Mouse (Mus musculus) liver, embryonic 14.5 days (tissue): ENCODE data around the gene Lrrc47. TPM values are rescaled to one million over a fixed set of nuclear protein-coding genes. Genes with fewer than 3 reads are reported as not detected.

Source experiments
- ATAC-seq: fragments of 200-750 bp; cut with Nextera tagmentation; 2 replicates; pipeline ENCODE4 v1.8.0; 2017; ENCODE audit warnings: moderate number of reproducible peaks, mild to moderate bottlenecking, moderate library complexity; ENCODE audit not compliant: insufficient read depth
- DNase-seq, 3 experiments: peaks; one replicate each; pipeline ENCODE4 v3.0.0-alpha.2; 2012 to 2013; ENCODE audit warnings: low read depth in 3 of 3, low spot score in 3 of 3
- H3K27ac ChIP-seq: fragments of 300-500 bp; sonication (generic); 2 replicates; pipeline ENCODE4 v1.5.1; 2014; ENCODE audit warnings: moderate library complexity, mild to moderate bottlenecking, control low read depth, inconsistent platforms
- H3K27me3 ChIP-seq: fragments of 300-500 bp; sonication (generic); 2 replicates; pipeline ENCODE4 v1.6.1; 2014; ENCODE audit warnings: mild to moderate bottlenecking, low read length, moderate library complexity; ENCODE audit not compliant: control insufficient read depth, insufficient read depth
- H3K36me3 ChIP-seq: fragments of 300-500 bp; sonication (generic); replicated peaks from 2 replicates; pipeline ENCODE4 v1.6.1; 2014; ENCODE audit warnings: low read depth; ENCODE audit not compliant: control insufficient read depth, insufficient read depth
- H3K4me1 ChIP-seq, 2 experiments: fragments of 200-500 bp in 1 of 2; fragments of 300-500 bp in 1 of 2; sonication (generic) in 1 of 2; replicated peaks; 2 replicates each; pipeline ENCODE4 v1.6.1; 2012 to 2014; ENCODE audit warnings: antibody characterized with exemption in 1 of 2, inconsistent platforms in 1 of 2, low read length in 1 of 2; ENCODE audit not compliant: control insufficient read depth in 2 of 2, insufficient read depth in 2 of 2
- H3K4me2 ChIP-seq: fragments of 300-500 bp; sonication (generic); 2 replicates; pipeline ENCODE4 v1.6.1; 2014; ENCODE audit warnings: low read depth, mild to moderate bottlenecking, control low read depth, moderate library complexity
- H3K4me3 ChIP-seq, 2 experiments: fragments of 200-500 bp in 1 of 2; fragments of 300-500 bp in 1 of 2; sonication (generic) in 1 of 2; 2 replicates each; pipeline ENCODE4 v1.5.1; 2012 to 2014; ENCODE audit warnings: low read depth in 2 of 2, low read length in 2 of 2, mild to moderate bottlenecking in 2 of 2, control low read depth in 1 of 2, inconsistent platforms in 1 of 2, moderate library complexity in 1 of 2; ENCODE audit not compliant: insufficient read depth in 1 of 2
- H3K9ac ChIP-seq: fragments of 300-500 bp; sonication (generic); replicated peaks from 2 replicates; pipeline ENCODE4 v1.6.1; 2014; ENCODE audit warnings: mild to moderate bottlenecking, control low read depth, moderate library complexity
- H3K9me3 ChIP-seq: fragments of 300-500 bp; sonication (generic); 2 replicates; pipeline ENCODE4 v1.6.1; 2016; ENCODE audit warnings: low read length, mixed read lengths; ENCODE audit not compliant: control insufficient read depth
- CTCF ChIP-seq: IDR thresholded peaks from 2 replicates; pipeline ENCODE4 v1.5.1; 2016; ENCODE audit warnings: antibody characterized with exemption, low read depth, control low read depth
- EP300 ChIP-seq: IDR thresholded peaks from 2 replicates; pipeline ENCODE4 v1.6.1; 2016; ENCODE audit warnings: antibody characterized with exemption, low read depth
- WGBS: fragments of 180-500 bp; shearing (Covaris S2); extraction: QIAGEN DNeasy Blood & Tissue Kit; methylation state at CpG from one replicate; pipeline ENCODE4 v1.1.7; 2014; ENCODE audit not compliant: insufficient replicate concordance; 5-methylcytosine and 5-hydroxymethylcytosine counted together
- polyA plus RNA-seq, 2 experiments: library from polyadenylated mRNA; depleted of rRNA in 1 of 2; stranded (reverse) in 1 of 2; unstranded in 1 of 2; fragments of >200 nt; fragmentation: Nextera tagmentation in 1 of 2; extraction: Ambion mirVana in 1 of 2; gene quantifications; 2 replicates each; pipeline versions ENCODE4 v1.2.1 to v1.2.3; 2012 to 2014

Gene Lrrc47
- polyA plus RNA-seq, 2 experiments = 13.2 to 23.6 TPM

GRCm38 (mm10) chr4:153992715-153993114, 18.8 kb upstream of the Lrrc47 start:
- no peak overlapping the region for H3K27ac ChIP-seq
- H3K36me3 ChIP-seq = peaks cover 27% of the 10 kb centered on the region
- H3K27me3 ChIP-seq = no peaks in the 10 kb centered on the region
- H3K9ac ChIP-seq = no peak overlapping the region
- ATAC-seq (no peak), DNase-seq (no peak)
- no peak overlapping the region for H3K4me3 ChIP-seq
- TF ChIP-seq CTCF = no peak
- no peak for TF ChIP-seq EP300
- H3K4me2 ChIP-seq = no peak overlapping the region
- H3K9me3 ChIP-seq = no peaks in the 10 kb centered on the region
- H3K4me1 ChIP-seq = no peaks in the 10 kb centered on the region
- WGBS = 79% methylated on average over 10 of the region's 10 CpGs

GRCm38 (mm10) chr4:153993505-153993904, 18.0 kb upstream of the Lrrc47 start:
- Histone ChIP-seq H3K9ac (no peak overlapping the region), H3K4me1 (no peaks in the 10 kb centered on the region), H3K27me3 (no peaks in the 10 kb centered on the region), H3K9me3 (no peaks in the 10 kb centered on the region), H3K36me3 (peaks cover 19% of the 10 kb centered on the region), H3K4me2 (no peak overlapping the region), H3K27ac (no peak overlapping the region), H3K4me3 (no peak overlapping the region)
- ATAC-seq (no peak), DNase-seq (no peak)
- 76% methylated on average over 8 of the region's 8 CpGs for WGBS
- TF ChIP-seq EP300 (no peak), CTCF (no peak)

GRCm38 (mm10) chr4:154005488-154005887, 6.0 kb upstream of the Lrrc47 start:
- H3K36me3 ChIP-seq = no peaks in the 10 kb centered on the region
- no peaks in the 10 kb centered on the region for H3K4me1 ChIP-seq
- H3K27ac ChIP-seq = no peak overlapping the region
- H3K9me3 ChIP-seq = no peaks in the 10 kb centered on the region
- TF ChIP-seq CTCF = no peak
- no peak for TF ChIP-seq EP300
- ATAC-seq (no peak), DNase-seq (no peak)
- no peak overlapping the region for H3K9ac ChIP-seq
- no peak overlapping the region for H3K4me3 ChIP-seq
- H3K27me3 ChIP-seq = no peaks in the 10 kb centered on the region
- WGBS = 70% methylated on average over 5 of the region's 5 CpGs
- no peak overlapping the region for H3K4me2 ChIP-seq

- Histone ChIP-seq H3K4me1 (peaks cover under 1 to 6% of the 10 kb centered on the region in 2 experiments; a peak in 3 of 4 replicates), H3K4me3 (no peak overlapping the region), H3K36me3 (no peaks in the 10 kb centered on the region), H3K27ac (no peak overlapping the region), H3K4me2 (no peak overlapping the region), H3K9ac (no peak overlapping the region), H3K9me3 (no peaks in the 10 kb centered on the region), H3K27me3 (no peaks in the 10 kb centered on the region)
- no peak for DNase-seq
- ATAC-seq = no peak
- 79% methylated on average over 6 of the region's 6 CpGs for WGBS
- TF ChIP-seq CTCF (no peak), EP300 (no peak)
These were observed 5.3 kb upstream of the Lrrc47 start for GRCm38 (mm10) chr4:154006264-154006663.

- Histone ChIP-seq H3K27ac (no peak overlapping the region), H3K4me2 (no peak overlapping the region), H3K4me1 (peaks cover 5 to 9% of the 10 kb centered on the region in 2 experiments), H3K27me3 (no peaks in the 10 kb centered on the region), H3K4me3 (no peak overlapping the region), H3K9me3 (no peaks in the 10 kb centered on the region), H3K36me3 (no peaks in the 10 kb centered on the region), H3K9ac (no peak overlapping the region)
- WGBS = 69% methylated on average over 4 of the region's 4 CpGs
- TF ChIP-seq EP300 (no peak), CTCF (no peak)
- ATAC-seq = no peak
- no peak for DNase-seq
These were observed 3.8 kb upstream of the Lrrc47 start for GRCm38 (mm10) chr4:154007759-154008158.
